Mouse (Mus musculus): Measurements from ENCODE around the gene Srbd1. TPM values are rescaled to one million over a fixed set of nuclear protein-coding genes. Genes with fewer than 3 reads are reported as not detected.

The Srbd1 gene
- 10.3 and 11.4 TPM in 2 replicates for polyA plus RNA-seq (2014; fragmentation: Nextera tagmentation; extraction: Ambion mirVana)

DNA sequence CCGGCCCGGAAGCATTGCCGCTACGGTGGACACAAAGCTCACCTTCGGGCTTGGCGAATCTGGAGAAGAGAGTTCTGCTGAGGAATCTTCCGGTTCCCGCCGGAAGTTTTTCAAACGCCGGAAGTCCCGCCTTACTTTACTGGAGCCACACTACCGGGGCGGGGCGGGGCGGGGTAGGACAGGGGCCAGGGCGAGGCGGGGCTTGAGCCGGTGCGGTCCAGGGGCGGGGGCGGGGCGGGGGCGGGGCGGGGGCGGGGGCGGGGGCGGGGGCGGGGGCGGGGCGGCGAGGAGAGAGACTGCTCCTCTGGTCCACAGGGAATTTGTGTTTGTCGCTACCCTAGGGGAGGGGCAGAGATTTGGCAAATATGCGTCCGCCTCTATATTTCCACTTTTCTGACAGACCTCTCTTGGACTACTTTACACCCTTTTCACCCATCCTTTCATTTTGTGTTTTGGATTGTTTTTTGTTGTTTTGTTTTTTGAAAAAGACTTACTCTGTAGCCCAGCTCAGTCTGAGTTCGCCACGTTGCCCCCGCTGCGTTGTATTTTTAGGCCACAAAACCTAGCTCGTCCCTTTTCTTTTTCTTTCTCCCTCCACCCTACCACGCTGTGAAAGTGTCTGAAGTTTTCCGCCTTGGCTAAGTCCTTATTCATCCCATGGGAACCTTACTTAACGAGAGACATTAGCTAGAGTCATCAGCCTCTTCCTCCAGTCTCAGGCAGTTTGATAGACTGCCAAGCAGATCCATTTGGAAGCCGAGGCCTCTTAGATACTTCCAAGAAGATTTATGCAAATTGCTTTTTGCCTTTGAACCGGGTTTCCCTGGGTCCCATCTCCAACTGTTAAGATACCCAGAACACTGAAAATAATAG is at the start of gene Srbd1:
TSS of gene Srbd1 (minus strand) at position 97 of the 873 bp plus-strand sequence.
- H3K4me3 ChIP-seq (ENCODE audit: low read depth, low read length) = peak within 1 kb of the TSS; percentile 74

DNA sequence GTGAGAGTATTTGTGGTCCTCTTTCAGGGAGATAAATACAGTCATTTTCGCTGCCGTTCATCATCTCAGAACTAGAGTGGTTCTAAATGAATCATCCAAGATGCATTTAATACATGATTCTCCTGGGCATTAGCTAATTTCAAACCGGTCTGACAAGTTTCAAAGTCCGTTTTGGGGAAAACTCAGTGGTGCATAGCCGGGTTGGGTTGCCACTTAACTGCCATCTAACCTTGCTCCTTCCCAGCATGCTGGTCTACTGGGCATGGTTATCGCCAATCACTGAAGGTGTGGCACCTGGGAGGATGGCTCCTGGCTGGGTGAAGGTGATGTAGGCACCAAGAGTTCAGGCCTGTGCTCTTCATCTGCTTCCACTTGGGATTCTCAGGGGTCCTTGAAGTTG is 49.0 kb upstream of the Srbd1 start:
- DNase-seq (ENCODE audit: low spot score, missing footprints) = no peak
- Histone ChIP-seq H3K36me3 (ENCODE audit: control insufficient read depth, insufficient read depth, low read length) (no peaks in the 10 kb centered on the region), H3K4me2 (no peak overlapping the region), H3K9ac (ENCODE audit: low read length) (no peak overlapping the region), H3K4me1 (ENCODE audit: control insufficient read depth, insufficient read depth, low read length) (no peaks in the 10 kb centered on the region), H3K27ac (ENCODE audit: low read depth, low read length) (no peak overlapping the region), H3K27me3 (ENCODE audit: control insufficient read depth, insufficient read depth, low read length) (no peaks in the 10 kb centered on the region), H3K9me3 (ENCODE audit: control insufficient read depth, low read length) (no peaks in the 10 kb centered on the region), H3K4me3 (ENCODE audit: low read depth, low read length) (no peak overlapping the region)
- no peak for ATAC-seq (ENCODE audit: low FRiP score)
- 95% methylated on average over 6 of the region's 6 CpGs for WGBS

More for the DNA sequence above, at the start of gene Srbd1:
- no peaks in the 10 kb centered on the region for H3K9me3 ChIP-seq (ENCODE audit: control insufficient read depth, low read length)
- peak; percentile 96 for ATAC-seq (ENCODE audit: low FRiP score)
- no peaks in the 10 kb centered on the region for H3K27me3 ChIP-seq (ENCODE audit: control insufficient read depth, insufficient read depth, low read length)
- peak within 1 kb of the TSS; percentile 77 for H3K4me2 ChIP-seq
- no peaks in the 10 kb centered on the region for H3K36me3 ChIP-seq (ENCODE audit: control insufficient read depth, insufficient read depth, low read length)
- DNase-seq (ENCODE audit: low spot score, missing footprints) = peak; percentile 100
- peak within 1 kb of the TSS; percentile 74 for H3K9ac ChIP-seq (ENCODE audit: low read length)
- peaks cover 6% of the 10 kb centered on the region; the same call in 1 of the 2 replicates for H3K4me1 ChIP-seq (ENCODE audit: control insufficient read depth, insufficient read depth, low read length)
- WGBS = 2% methylated on average over 31 of the region's 45 CpGs
- no peak within 1 kb of the TSS for H3K27ac ChIP-seq (ENCODE audit: low read depth, low read length)

DNA sequence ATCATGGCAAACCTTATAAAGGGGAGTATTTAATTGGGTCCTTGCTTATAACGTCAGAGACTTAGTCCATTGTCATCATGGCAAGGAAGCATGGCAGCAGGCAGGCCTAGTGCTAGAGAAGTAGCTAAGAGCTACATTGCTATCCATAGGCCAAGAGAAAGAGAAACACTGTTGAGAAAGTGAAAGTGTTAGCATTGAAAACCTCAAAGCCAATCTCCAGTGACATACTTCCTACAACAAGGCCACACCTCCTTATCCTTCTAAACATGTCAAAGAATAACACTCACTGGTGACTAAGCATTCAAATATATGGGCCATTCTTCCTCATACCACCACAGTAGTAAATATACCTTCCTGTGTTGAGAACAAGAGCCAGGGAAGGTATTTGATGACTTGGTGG is 42.8 kb upstream of the Srbd1 start:
- WGBS = 93% methylated on average over 1 of the region's 1 CpGs
- Histone ChIP-seq H3K4me1 (ENCODE audit: control insufficient read depth, insufficient read depth, low read length) (no peaks in the 10 kb centered on the region), H3K4me2 (no peak overlapping the region), H3K9me3 (ENCODE audit: control insufficient read depth, low read length) (no peaks in the 10 kb centered on the region), H3K27ac (ENCODE audit: low read depth, low read length) (no peak overlapping the region), H3K4me3 (ENCODE audit: low read depth, low read length) (no peak overlapping the region), H3K9ac (ENCODE audit: low read length) (no peak overlapping the region), H3K36me3 (ENCODE audit: control insufficient read depth, insufficient read depth, low read length) (no peaks in the 10 kb centered on the region), H3K27me3 (ENCODE audit: control insufficient read depth, insufficient read depth, low read length) (no peaks in the 10 kb centered on the region)
- ATAC-seq (ENCODE audit: low FRiP score) (no peak), DNase-seq (ENCODE audit: low spot score, missing footprints) (no peak)

DNA sequence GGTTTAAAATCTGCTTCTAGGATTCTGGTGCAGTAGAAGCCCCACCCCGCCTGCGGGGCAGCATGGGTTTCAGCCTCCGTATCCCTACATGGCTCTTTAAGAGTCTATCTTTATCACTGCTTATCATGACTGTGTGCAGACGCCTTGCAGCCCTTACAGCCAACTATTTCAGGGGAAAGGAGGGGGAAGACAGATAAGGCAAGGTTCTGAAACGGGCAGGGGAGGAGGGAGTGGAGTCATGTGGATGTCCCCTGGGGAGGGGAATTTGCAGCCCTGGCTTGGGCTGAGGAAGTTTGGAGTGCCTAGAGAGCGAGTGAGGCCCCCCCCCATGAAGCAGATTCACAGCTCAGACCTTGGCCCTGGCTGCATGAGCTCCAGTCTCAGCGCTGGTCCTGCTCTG is 40.6 kb upstream of the Srbd1 start:
- Histone ChIP-seq H3K4me2 (no peak overlapping the region), H3K4me1 (ENCODE audit: control insufficient read depth, insufficient read depth, low read length) (no peaks in the 10 kb centered on the region), H3K9me3 (ENCODE audit: control insufficient read depth, low read length) (no peaks in the 10 kb centered on the region), H3K4me3 (ENCODE audit: low read depth, low read length) (no peak overlapping the region), H3K27me3 (ENCODE audit: control insufficient read depth, insufficient read depth, low read length) (no peaks in the 10 kb centered on the region), H3K9ac (ENCODE audit: low read length) (no peak overlapping the region), H3K27ac (ENCODE audit: low read depth, low read length) (no peak overlapping the region; the same call in 1 of the 2 replicates), H3K36me3 (ENCODE audit: control insufficient read depth, insufficient read depth, low read length) (no peaks in the 10 kb centered on the region)
- DNase-seq (ENCODE audit: low spot score, missing footprints) = no peak
- 52% methylated on average over 7 of the region's 7 CpGs for WGBS
- ATAC-seq (ENCODE audit: low FRiP score) = no peak

DNA sequence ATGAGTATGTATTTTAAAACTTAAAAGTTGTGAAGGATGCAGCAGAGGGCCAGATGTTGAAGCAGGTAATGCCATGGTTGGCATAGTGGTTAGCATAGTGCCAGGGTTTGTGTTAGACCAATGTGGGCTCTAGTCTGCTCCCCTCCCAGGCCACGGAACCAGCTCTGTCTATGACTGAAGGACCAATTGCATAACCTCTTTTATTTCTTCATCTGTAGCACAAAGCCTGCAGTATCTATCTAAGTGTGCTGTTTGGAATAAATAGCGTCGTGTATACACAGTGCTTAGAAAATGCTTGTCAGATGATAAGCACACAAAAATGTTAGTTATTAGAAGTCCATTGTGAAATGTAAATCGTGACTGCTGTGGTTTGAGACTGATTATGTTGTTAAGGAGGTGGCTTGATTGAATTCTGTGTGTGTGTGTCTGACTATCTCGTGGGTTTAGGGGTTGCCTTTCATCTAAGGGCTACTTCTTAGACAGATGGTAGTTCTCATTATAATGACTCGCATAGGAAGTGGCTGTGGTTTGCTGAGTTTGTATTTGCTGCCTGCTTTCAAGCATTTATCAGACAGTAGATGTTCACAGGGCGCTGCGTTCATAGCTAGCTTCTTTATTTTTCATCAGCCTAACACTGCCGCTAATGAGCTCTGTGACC is 39.7 kb upstream of the Srbd1 start:
- Histone ChIP-seq H3K4me2 (no peak overlapping the region), H3K9me3 (ENCODE audit: control insufficient read depth, low read length) (no peaks in the 10 kb centered on the region), H3K4me1 (ENCODE audit: control insufficient read depth, insufficient read depth, low read length) (no peaks in the 10 kb centered on the region), H3K4me3 (ENCODE audit: low read depth, low read length) (no peak overlapping the region), H3K27me3 (ENCODE audit: control insufficient read depth, insufficient read depth, low read length) (no peaks in the 10 kb centered on the region), H3K36me3 (ENCODE audit: control insufficient read depth, insufficient read depth, low read length) (no peaks in the 10 kb centered on the region), H3K27ac (ENCODE audit: low read depth, low read length) (no peak overlapping the region), H3K9ac (ENCODE audit: low read length) (no peak overlapping the region)
- WGBS = 72% methylated on average over 9 of the region's 9 CpGs
- no peak for ATAC-seq (ENCODE audit: low FRiP score)
- DNase-seq (ENCODE audit: low spot score, missing footprints) = no peak

DNA sequence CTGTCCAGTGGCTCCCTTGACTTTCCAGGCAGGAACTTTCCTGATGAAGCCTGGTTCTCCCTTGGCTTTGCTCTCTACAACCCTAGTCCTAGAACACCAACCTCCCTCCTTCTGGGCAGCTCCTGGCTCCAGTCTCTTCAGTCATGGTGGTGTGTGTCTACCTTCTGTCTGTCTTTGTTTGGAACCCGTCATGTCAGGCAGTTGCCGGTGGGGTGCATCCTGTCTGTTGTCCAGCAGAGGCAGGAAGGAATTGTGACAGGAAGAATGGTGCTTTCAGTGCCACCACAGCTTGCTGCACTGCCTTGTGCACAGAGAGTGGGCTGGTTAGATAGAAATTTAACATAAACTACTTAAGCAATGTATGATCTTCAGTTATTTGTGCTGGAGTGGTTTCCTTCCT is 38.8 kb upstream of the Srbd1 start:
- Histone ChIP-seq H3K27me3 (ENCODE audit: control insufficient read depth, insufficient read depth, low read length) (no peaks in the 10 kb centered on the region), H3K9ac (ENCODE audit: low read length) (no peak overlapping the region), H3K36me3 (ENCODE audit: control insufficient read depth, insufficient read depth, low read length) (no peaks in the 10 kb centered on the region), H3K9me3 (ENCODE audit: control insufficient read depth, low read length) (no peaks in the 10 kb centered on the region), H3K27ac (ENCODE audit: low read depth, low read length) (no peak overlapping the region), H3K4me3 (ENCODE audit: low read depth, low read length) (no peak overlapping the region), H3K4me2 (no peak overlapping the region), H3K4me1 (ENCODE audit: control insufficient read depth, insufficient read depth, low read length) (no peaks in the 10 kb centered on the region)
- WGBS = 35% methylated on average over 2 of the region's 2 CpGs
- ATAC-seq (ENCODE audit: low FRiP score) (no peak), DNase-seq (ENCODE audit: low spot score, missing footprints) (no peak)

DNA sequence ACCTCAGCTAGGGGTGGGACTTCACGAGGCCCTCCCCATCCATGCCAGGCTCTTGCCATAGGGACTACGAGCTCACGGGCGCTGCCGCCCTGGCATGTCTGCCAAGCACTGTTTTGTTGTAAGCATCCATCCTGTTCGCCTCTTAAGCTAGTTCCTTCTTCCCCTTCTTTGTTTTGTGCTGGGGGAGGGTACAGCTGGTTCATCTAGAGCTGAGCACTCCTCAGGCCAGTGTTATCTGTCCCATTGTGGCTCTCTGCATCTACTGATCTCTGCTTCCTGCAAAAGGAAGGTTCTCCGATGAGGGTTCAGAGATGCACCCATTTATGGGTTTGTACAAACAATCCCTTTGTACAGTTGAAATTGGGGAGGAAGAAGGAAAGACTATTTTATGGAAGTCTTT is 31.7 kb upstream of the Srbd1 start:
- Histone ChIP-seq H3K9ac (ENCODE audit: low read length) (no peak overlapping the region; the same call in 1 of the 2 replicates), H3K27ac (ENCODE audit: low read depth, low read length) (no peak overlapping the region), H3K27me3 (ENCODE audit: control insufficient read depth, insufficient read depth, low read length) (no peaks in the 10 kb centered on the region; the same call in 1 of the 2 replicates), H3K4me1 (ENCODE audit: control insufficient read depth, insufficient read depth, low read length) (no peaks in the 10 kb centered on the region), H3K9me3 (ENCODE audit: control insufficient read depth, low read length) (no peaks in the 10 kb centered on the region), H3K4me3 (ENCODE audit: low read depth, low read length) (no peak overlapping the region), H3K36me3 (ENCODE audit: control insufficient read depth, insufficient read depth, low read length) (no peaks in the 10 kb centered on the region), H3K4me2 (no peak overlapping the region)
- DNase-seq (ENCODE audit: low spot score, missing footprints) (no peak), ATAC-seq (ENCODE audit: low FRiP score) (no peak)
- 81% methylated on average over 7 of the region's 7 CpGs for WGBS

DNA sequence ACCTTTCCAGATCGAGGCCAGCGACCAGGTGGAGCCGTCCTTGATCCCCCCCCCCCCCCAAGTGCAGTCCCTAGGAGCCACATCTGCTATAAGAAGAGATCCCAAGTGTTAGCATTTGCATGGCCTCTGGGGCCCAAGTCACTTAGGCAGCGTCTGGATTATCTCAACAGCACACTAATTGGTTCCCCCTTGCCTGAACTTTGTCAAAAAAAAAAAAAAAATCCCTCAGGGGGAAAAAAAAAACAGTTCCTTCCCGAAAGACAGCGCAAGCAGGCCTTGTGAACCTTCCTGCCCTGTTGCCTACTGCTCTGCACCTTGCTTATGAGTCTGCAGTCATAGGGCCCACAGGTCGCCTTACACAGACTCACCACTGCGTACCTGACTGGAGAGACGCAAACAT is 30.5 kb upstream of the Srbd1 start:
- ATAC-seq (ENCODE audit: low FRiP score) (no peak), DNase-seq (ENCODE audit: low spot score, missing footprints) (no peak)
- Histone ChIP-seq H3K9me3 (ENCODE audit: control insufficient read depth, low read length) (no peaks in the 10 kb centered on the region), H3K36me3 (ENCODE audit: control insufficient read depth, insufficient read depth, low read length) (no peaks in the 10 kb centered on the region), H3K27me3 (ENCODE audit: control insufficient read depth, insufficient read depth, low read length) (no peaks in the 10 kb centered on the region; the same call in 1 of the 2 replicates), H3K9ac (ENCODE audit: low read length) (no peak overlapping the region), H3K4me2 (no peak overlapping the region), H3K27ac (ENCODE audit: low read depth, low read length) (no peak overlapping the region), H3K4me1 (ENCODE audit: control insufficient read depth, insufficient read depth, low read length) (no peaks in the 10 kb centered on the region), H3K4me3 (ENCODE audit: low read depth, low read length) (no peak overlapping the region)
- WGBS = 74% methylated on average over 9 of the region's 9 CpGs

Data from midbrain, embryonic 11.5 days (tissue).